Mouse (Mus musculus): ENCODE data around the gene Kiss1. TPM values are rescaled to one million over a fixed set of nuclear protein-coding genes. Genes with fewer than 3 reads are reported as not detected.

Gene Kiss1
- not detected in 2 replicates for polyA plus RNA-seq (2015; fragmentation: Nextera tagmentation; extraction: Ambion mirVana)

DNA sequence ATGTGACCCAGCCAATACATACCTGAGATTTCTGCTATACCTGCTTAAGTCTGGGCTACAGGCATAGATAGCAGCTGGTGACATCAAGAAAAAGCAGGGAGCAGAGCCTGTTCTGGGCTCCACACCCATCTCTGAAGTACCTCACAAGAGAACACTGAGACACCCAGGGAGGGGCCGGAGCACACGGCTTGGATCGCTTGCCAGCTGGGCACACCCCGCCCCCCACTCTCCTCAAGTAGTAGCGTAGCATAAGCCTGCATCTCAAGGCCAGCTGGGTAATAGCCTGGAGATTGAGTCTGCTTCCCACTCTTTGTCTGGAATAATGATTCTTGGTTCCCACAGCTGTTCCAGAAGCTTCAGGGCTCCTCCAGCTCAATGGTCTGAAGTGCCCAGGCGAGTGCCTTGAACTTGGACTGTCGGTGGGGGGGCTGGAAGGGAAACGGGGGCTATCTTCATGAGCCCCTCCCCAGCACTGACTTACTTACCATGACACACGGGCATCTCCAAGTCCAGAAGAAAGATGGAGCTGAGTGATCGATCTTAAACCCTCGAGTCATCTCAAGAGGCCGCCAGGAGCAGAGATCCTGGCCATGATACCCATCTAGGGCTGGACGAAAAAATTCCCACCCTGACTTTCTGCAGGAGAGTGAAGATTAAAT lies at the start of gene Kiss1:
Kiss1 (plus strand) TSS at position 609 of the 659 bp plus-strand sequence.
- Histone ChIP-seq H3K36me3 (ENCODE audit: poor library complexity, severe bottlenecking) (no peaks in the 10 kb centered on the region), H3K4me1 (no peaks in the 10 kb centered on the region; the same call in none of the 2 replicates), H3K4me2 (no peak within 1 kb of the TSS), H3K27me3 (no peaks in the 10 kb centered on the region), H3K27ac (no peak within 1 kb of the TSS), H3K4me3 (no peak within 1 kb of the TSS), H3K9me3 (replicated peaks) (peaks cover 9% of the 10 kb centered on the region), H3K9ac (no peak within 1 kb of the TSS)
- peak; percentile 75; the same call in 1 of the 2 replicates for ATAC-seq
- WGBS = 74% methylated on average over 13 of the region's 13 CpGs

DNA sequence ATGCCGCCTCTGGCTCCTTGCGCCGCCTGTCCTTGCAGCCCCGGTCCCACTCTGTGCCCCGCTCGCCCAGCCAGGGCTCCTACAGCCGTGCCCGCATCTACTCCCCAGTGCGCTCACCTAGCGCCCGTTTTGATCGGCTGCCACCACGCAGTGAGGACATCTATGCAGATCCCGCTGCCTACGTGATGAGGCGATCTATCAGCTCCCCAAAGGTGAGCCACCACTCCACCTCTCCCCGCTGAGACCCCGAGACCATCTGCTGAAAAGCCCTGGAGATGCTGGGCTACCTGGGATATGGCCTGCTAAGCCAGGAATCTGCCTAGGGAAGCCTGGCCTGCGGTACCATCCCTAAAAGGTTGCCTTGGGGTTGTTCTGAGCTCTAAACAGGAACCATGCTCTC lies 47.5 kb upstream of the Kiss1 start:
- H3K4me3 ChIP-seq = no peak overlapping the region
- H3K36me3 ChIP-seq (ENCODE audit: poor library complexity, severe bottlenecking) = peaks cover 77% of the 10 kb centered on the region
- H3K4me1 ChIP-seq = peaks cover 30% of the 10 kb centered on the region
- H3K27ac ChIP-seq = no peak overlapping the region
- H3K27me3 ChIP-seq = no peaks in the 10 kb centered on the region
- no peaks in the 10 kb centered on the region for H3K9me3 ChIP-seq (replicated peaks)
- 93% methylated on average over 19 of the region's 19 CpGs for WGBS
- H3K9ac ChIP-seq = no peak overlapping the region
- H3K4me2 ChIP-seq = no peak overlapping the region
- ATAC-seq = no peak

DNA sequence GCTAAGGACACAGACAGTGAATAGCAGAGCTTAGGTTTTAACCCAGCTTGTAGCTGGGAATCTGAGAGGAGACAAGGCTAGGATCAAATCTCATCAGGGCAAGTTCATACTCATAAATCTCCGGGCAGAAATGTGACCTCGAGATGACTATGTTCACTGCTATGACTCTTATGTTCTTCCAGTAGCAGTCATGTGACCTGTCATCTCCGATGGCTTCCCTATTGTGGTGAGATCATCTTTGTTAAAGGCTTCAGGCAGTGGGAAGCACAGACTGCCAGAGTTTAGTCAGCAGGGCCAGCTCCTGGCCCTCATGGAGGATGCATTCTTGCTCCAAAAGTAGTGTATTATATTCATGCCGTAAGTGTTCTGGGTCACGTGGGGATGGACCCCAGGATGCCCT lies 44.7 kb upstream of the Kiss1 start:
- Histone ChIP-seq H3K9me3 (replicated peaks) (no peaks in the 10 kb centered on the region), H3K4me3 (no peak overlapping the region), H3K9ac (no peak overlapping the region), H3K4me2 (no peak overlapping the region), H3K36me3 (ENCODE audit: poor library complexity, severe bottlenecking) (peaks cover 62% of the 10 kb centered on the region), H3K4me1 (peaks cover 21% of the 10 kb centered on the region; the same call in 1 of the 2 replicates), H3K27me3 (no peaks in the 10 kb centered on the region), H3K27ac (no peak overlapping the region)
- ATAC-seq = no peak
- WGBS = 86% methylated on average over 5 of the region's 5 CpGs

DNA sequence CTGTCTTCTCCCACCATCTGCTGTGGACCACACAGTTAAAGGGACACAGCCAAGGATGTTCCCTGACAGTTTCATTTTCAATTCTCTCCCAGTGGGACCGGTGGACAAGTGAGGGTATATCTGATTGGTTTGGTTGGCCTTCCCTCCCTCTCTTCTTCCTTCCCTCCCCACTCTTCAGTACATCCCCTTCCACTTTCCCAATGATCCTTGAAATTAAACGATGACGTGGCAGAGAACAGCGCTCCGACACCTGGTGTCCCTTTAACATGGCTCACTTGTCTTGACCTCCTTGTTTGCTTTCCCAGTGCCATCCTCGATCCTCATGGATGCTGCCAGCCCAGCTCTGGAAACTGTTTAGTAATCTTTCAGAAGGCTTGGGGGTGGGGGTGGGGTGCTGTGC lies 43.1 kb upstream of the Kiss1 start:
- H3K27me3 ChIP-seq = no peaks in the 10 kb centered on the region
- ATAC-seq = no peak
- H3K4me1 ChIP-seq = peaks cover 21% of the 10 kb centered on the region; the same call in 1 of the 2 replicates
- H3K4me3 ChIP-seq = no peak overlapping the region
- H3K9me3 ChIP-seq (replicated peaks) = no peaks in the 10 kb centered on the region
- no peak overlapping the region for H3K4me2 ChIP-seq
- no peak overlapping the region for H3K9ac ChIP-seq
- WGBS = 84% methylated on average over 6 of the region's 6 CpGs
- no peak overlapping the region for H3K27ac ChIP-seq
- peaks cover 61% of the 10 kb centered on the region for H3K36me3 ChIP-seq (ENCODE audit: poor library complexity, severe bottlenecking)

DNA sequence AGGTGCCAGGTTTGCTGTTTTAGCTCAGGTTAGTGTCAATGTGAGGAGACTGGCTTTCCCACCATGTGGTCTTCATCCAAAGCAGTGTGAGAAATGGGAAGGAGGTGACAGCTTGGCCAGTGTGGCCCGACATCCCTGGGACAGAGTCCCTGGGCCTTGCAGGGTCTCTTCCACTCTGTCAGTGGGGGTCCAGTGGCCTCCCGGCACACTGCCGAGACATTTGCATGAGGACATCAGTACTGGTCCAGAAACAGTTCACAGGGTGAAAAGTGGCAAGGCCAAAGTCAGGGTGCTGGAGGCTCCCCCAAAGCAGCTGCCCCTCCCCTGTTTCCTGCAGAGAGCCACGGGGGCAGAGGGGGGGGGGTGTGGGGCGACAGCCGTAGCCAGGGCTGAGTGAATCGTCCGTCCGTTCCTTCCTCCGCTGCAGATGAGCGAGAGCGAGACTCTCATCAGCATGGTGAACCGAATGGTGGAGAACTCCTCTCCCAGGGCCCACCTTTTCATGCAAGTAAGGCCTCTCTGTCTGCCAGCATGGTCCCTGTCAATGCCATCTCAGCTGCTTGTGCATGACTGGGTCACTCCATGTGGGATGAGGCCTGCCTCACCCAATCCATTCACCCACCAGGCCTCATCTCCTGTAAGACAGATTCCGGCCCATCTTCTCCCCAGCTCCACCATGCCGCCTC lies 42.6 kb upstream of the Kiss1 start:
- 76% methylated on average over 15 of the region's 15 CpGs for WGBS
- H3K9me3 ChIP-seq (replicated peaks) = no peaks in the 10 kb centered on the region
- peak overlapping the region; percentile 19; the same call in 1 of the 2 replicates for H3K27ac ChIP-seq
- no peak overlapping the region for H3K4me2 ChIP-seq
- ATAC-seq = no peak
- peaks cover 21% of the 10 kb centered on the region; the same call in 1 of the 2 replicates for H3K4me1 ChIP-seq
- H3K9ac ChIP-seq = peak overlapping the region; percentile 18; the same call in 1 of the 2 replicates
- peaks cover 56% of the 10 kb centered on the region for H3K36me3 ChIP-seq (ENCODE audit: poor library complexity, severe bottlenecking)
- no peaks in the 10 kb centered on the region for H3K27me3 ChIP-seq
- H3K4me3 ChIP-seq = no peak overlapping the region

DNA sequence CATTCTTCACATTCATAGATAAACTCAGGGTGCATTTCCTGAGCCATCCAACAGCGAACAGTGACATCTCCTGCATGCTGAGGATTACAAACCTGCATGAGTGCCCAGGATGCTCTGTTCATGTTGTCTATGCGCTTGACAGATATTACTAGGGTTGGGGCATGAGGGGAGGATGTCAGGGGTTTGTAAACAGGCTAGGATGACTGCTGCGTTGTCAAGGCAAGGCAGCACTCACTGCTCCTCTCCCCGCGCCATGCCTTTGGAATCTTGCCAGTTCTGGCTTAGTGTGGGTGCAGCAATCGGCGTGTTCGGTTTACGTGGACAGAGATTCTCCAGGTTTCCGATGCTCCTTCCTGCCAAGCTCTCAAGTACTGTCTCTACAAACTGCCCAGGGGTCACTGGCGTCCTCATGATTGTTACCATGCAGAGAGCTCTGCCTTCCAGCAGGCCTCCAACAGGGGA lies 42.0 kb upstream of the Kiss1 start:
- Histone ChIP-seq H3K27me3 (no peaks in the 10 kb centered on the region), H3K4me1 (peaks cover 21% of the 10 kb centered on the region; the same call in 1 of the 2 replicates), H3K4me3 (no peak overlapping the region), H3K9me3 (replicated peaks) (no peaks in the 10 kb centered on the region), H3K4me2 (no peak overlapping the region), H3K27ac (peak overlapping the region; percentile 19; the same call in 1 of the 2 replicates), H3K36me3 (ENCODE audit: poor library complexity, severe bottlenecking) (peaks cover 50% of the 10 kb centered on the region), H3K9ac (peak overlapping the region; percentile 18; the same call in 1 of the 2 replicates)
- ATAC-seq = no peak
- WGBS = 75% methylated on average over 11 of the region's 11 CpGs

DNA sequence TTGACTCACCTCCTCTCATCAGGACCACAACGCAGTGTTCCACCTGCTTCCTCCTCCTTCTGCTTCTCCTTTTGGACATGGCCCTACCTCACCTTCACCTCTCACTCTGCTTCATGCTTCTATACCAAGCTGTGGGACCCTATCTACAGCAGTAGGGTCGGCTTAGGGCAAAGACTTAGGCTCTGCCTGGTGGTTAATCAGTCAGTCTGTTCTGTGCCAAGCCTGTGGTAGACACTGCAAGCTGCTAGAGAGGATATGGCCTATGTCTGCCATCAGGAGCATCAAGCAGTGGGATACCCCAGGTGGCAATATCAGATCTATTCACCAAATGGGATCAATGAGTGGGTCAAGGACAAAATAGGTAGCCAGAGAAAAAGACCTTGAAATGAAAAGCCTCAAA lies 41.1 kb upstream of the Kiss1 start:
- peaks cover 21% of the 10 kb centered on the region; the same call in 1 of the 2 replicates for H3K4me1 ChIP-seq
- H3K36me3 ChIP-seq (ENCODE audit: poor library complexity, severe bottlenecking) = peaks cover 50% of the 10 kb centered on the region
- WGBS = 92% methylated on average over 2 of the region's 2 CpGs
- H3K4me2 ChIP-seq = no peak overlapping the region
- no peak overlapping the region for H3K9ac ChIP-seq
- ATAC-seq = no peak
- no peaks in the 10 kb centered on the region for H3K27me3 ChIP-seq
- H3K27ac ChIP-seq = no peak overlapping the region
- no peaks in the 10 kb centered on the region for H3K9me3 ChIP-seq (replicated peaks)
- no peak overlapping the region for H3K4me3 ChIP-seq

DNA sequence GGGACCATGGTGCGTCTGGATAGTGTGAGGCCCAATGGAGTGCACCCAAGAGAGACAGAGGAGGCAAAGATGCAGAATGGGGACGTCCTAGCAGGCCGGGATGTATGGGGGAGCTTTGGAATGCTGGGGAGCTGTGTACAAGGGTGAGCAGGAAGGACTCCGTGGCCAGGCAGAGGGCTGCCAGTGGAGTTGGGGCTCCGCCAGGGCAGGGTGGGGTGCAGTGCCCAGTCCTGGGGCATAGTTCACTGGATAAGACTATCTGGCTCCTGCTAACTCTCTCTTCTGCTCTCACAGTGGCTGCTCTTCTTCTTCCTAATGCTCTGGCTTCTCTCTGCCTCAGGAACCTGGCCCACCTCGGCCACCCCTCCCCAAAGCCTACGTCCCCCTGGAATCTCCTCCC lies 35.8 kb upstream of the Kiss1 start:
- WGBS = 87% methylated on average over 7 of the region's 7 CpGs
- ATAC-seq = no peak
- no peak overlapping the region for H3K4me3 ChIP-seq
- H3K9ac ChIP-seq = no peak overlapping the region
- no peaks in the 10 kb centered on the region for H3K9me3 ChIP-seq (replicated peaks)
- H3K4me2 ChIP-seq = no peak overlapping the region
- no peak overlapping the region for H3K27ac ChIP-seq
- peaks cover 65% of the 10 kb centered on the region for H3K36me3 ChIP-seq (ENCODE audit: poor library complexity, severe bottlenecking)
- no peaks in the 10 kb centered on the region for H3K27me3 ChIP-seq
- H3K4me1 ChIP-seq = no peaks in the 10 kb centered on the region

DNA sequence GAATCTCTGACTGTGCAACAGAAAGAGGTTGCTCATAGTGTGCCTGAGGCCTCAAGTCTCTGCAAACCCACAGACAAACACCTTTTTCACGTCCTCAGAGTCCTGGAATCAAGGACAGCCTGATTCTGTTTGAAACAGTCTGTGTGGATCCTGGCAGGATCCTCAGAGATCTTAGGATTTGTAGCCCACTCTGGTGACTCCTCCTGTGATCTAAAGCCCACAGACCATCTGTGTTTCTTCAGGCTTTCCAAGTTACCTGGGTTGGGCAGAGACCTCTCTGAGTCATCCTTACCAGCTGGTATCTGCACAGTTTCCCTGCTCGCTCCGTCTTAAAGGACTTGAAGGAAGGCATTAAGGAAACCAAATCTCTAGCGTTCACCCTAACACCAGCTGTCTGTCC lies 34.6 kb upstream of the Kiss1 start:
- H3K9ac ChIP-seq = no peak overlapping the region
- no peaks in the 10 kb centered on the region for H3K27me3 ChIP-seq
- H3K27ac ChIP-seq = no peak overlapping the region
- ATAC-seq = no peak
- no peak overlapping the region for H3K4me2 ChIP-seq
- peaks cover 59% of the 10 kb centered on the region for H3K36me3 ChIP-seq (ENCODE audit: poor library complexity, severe bottlenecking)
- no peak overlapping the region for H3K4me3 ChIP-seq
- H3K9me3 ChIP-seq (replicated peaks) = no peaks in the 10 kb centered on the region
- no peaks in the 10 kb centered on the region for H3K4me1 ChIP-seq
- 92% methylated on average over 4 of the region's 4 CpGs for WGBS

DNA sequence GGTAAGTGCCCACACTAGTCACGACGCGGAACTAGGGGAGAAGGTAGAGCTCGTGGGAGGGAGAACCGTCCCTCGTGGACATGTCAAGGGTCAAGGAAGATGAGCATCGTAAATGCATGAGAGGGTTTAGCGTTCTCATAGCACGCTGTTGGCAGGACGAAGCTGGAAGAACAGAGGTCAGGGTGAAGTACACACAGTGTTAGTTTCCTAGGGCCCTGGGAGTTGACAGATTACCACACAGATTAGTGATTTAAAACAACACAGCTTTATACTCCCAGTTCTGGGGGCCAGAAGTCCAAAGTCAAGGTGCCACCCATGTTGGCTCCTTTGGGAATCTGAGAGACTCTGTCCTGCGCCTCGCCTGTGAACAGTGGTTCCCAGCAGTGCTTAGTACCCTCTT lies 33.8 kb upstream of the Kiss1 start:
- Histone ChIP-seq H3K27me3 (no peaks in the 10 kb centered on the region), H3K27ac (no peak overlapping the region), H3K36me3 (ENCODE audit: poor library complexity, severe bottlenecking) (peaks cover 59% of the 10 kb centered on the region), H3K9me3 (replicated peaks) (no peaks in the 10 kb centered on the region), H3K4me3 (no peak overlapping the region), H3K4me2 (no peak overlapping the region), H3K9ac (no peak overlapping the region), H3K4me1 (no peaks in the 10 kb centered on the region)
- 97% methylated on average over 12 of the region's 12 CpGs for WGBS
- no peak for ATAC-seq

DNA sequence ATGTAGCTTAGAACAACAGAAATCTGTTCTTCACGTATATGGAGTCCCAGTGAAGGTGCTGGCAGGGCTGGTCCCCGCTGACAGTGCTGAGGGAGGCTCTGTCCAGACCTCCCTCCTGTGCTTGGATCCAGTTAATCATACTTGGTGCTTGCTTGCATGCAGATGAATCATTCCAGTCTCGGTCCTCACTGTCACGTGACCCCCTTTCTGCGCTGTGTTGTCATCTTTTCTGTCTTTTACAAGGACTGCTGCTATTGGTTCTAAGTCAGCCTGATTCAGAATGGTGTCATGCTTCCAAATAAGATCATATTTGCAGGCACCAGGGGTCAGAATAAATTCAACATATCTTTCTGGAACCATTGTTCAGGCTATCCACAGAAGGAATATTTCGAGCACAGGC lies 29.8 kb upstream of the Kiss1 start:
- Histone ChIP-seq H3K4me2 (no peak overlapping the region), H3K27me3 (no peaks in the 10 kb centered on the region), H3K9ac (no peak overlapping the region), H3K9me3 (replicated peaks) (no peaks in the 10 kb centered on the region), H3K36me3 (ENCODE audit: poor library complexity, severe bottlenecking) (peaks cover 60% of the 10 kb centered on the region), H3K27ac (no peak overlapping the region), H3K4me3 (no peak overlapping the region), H3K4me1 (no peaks in the 10 kb centered on the region)
- no peak for ATAC-seq
- WGBS = 90% methylated on average over 6 of the region's 6 CpGs

DNA sequence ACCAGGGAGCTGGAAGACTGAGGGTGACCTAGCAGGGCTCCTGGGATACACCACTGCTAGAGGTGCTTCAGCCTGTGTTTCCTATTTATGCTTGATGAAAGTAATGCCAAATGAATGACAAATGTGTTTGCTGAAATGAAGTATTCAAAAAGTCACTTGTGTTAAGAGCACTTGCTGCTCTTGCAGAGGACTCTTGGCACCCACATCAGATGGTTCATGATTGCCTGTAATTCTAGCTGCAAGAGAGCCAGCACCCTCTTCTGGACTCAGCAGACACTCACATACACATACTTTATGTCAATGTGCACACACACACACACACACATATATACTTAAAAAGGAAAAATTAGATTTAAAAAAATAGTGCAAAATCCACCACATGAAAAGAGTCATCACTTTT lies 29.1 kb upstream of the Kiss1 start:
- ATAC-seq = no peak
- no peaks in the 10 kb centered on the region for H3K4me1 ChIP-seq
- peaks cover 60% of the 10 kb centered on the region for H3K36me3 ChIP-seq (ENCODE audit: poor library complexity, severe bottlenecking)
- H3K9ac ChIP-seq = no peak overlapping the region
- no peak overlapping the region for H3K27ac ChIP-seq
- no peak overlapping the region for H3K4me3 ChIP-seq
- no peaks in the 10 kb centered on the region for H3K27me3 ChIP-seq
- H3K9me3 ChIP-seq (replicated peaks) = no peaks in the 10 kb centered on the region
- H3K4me2 ChIP-seq = no peak overlapping the region

Measured in forebrain, embryonic 13.5 days (tissue).